Mouse (Mus musculus) retina, postnatal 1 day (tissue): ENCODE measurements around the gene Sstr3.

ENCODE experiments used
- DNase-seq: peaks from one replicate; pipeline ENCODE4 v3.0.0-alpha.2; 2012

The Sstr3 gene

DNA sequence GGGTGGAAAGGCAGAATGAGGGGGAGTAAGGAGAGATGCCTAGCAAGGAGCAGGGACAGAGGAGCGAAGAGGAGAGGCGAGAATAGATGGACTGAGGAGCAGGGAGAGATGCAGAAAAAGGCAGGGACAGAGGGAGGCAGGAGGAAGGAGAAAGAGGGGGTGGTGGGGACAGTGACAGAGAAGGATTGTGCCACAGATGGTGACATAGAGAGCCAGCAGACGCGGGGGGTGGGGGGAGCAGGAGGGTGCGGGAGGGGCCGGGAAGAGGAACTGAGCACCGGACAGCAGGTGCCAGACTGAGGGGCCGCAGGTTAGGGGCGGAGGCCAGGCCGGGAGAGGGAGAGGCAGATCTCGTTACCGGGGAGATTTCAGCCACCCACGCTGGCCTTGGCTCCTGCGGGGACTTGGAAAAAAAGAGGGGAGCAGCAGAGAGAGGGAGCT is at the start of gene Sstr3:
Sstr3 (minus strand) TSS at position 125 of the 441 bp plus-strand sequence.
- no peak for DNase-seq

- no peak for DNase-seq
These were observed 49.5 kb upstream of the Sstr3 start for GRCm38 (mm10) chr15:78593896-78594425.

GRCm38 (mm10) chr15:78592452-78592968 is 48.0 kb upstream of the Sstr3 start:
- DNase-seq: no peak

DNA sequence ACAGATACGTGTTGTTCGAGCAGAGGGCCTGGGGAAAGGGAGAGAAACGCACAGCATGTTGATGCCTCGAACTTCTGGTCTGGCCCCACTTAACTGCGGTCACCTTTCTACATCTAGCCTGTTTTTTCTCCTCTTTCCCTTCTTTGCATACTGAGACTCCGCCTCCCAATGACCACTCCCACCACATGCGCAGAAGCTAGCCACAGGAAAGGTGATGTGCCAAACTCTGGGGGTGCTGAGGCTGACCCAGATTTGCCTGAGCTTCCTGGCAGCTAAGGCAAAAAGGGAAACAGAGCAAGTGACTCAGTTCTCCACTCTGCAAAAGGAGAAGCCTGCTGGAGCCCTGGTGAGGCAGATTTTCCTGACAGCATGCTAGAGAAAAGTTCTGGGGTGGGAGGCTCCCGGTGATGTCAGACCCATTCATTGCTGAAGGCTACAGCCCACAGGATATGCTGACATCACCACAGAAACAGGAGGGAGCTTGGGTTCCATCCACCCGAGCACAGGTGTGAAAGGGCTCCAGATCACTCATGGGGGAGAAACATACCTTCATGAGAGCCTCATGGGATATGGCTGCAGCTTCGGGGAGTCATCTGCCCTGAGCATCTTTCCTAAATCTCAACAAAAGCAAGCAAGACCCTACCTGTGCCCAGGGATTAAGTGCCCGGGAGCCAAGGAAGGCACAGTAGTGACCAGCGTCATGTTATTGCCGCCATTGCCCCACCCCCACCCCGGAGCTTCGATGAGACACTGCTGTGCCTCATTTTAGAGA is 47.4 kb upstream of the Sstr3 start:
- no peak for DNase-seq

- DNase-seq: no peak
These were observed 46.3 kb upstream of the Sstr3 start for GRCm38 (mm10) chr15:78590785-78591184.

DNA sequence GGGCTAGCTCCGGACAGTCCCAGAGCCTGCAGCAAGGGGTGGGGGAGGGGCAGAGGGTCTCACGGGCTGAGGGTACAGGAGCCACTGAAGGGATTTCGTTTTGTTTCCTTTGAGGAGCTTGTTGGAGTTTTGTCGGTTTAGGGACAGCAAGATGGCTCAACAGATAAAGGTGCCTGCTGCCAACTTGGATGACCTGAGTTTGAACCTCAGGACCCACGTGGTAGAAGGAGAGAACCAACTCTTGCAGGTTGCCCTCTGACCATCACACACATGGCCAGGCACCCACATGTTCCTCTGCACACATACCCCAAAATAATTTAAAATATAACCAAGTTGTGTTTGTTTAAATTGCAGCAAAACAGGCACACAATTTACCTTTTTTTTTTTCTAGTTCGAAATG is 45.5 kb upstream of the Sstr3 start:
- DNase-seq: no peak

GRCm38 (mm10) chr15:78588900-78589299 is 44.4 kb upstream of the Sstr3 start:
- DNase-seq: no peak

DNA sequence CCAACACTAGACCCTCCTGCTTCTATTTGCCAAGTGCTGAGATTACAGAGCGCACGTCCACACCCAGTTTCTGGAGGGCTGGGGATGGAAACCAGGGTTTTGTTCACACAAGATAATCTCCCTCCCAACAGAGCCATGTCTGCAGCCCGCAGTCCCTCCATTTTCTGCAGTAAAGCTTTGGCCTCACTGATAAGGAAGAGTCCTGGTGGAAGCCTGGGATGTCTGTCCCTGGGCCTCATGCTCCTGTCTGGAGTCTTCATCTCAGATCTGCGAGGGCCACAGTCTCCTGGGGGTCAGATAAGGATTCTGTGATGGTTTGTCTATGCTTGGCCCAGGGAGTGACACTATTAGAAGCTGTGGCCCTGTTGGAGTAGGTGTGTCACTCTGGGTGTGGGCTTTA is 43.6 kb upstream of the Sstr3 start:
- DNase-seq: no peak

- DNase-seq: peak; percentile 85
These were observed 42.8 kb upstream of the Sstr3 start for GRCm38 (mm10) chr15:78587050-78587994.

- DNase-seq: no peak
These were observed 40.9 kb upstream of the Sstr3 start for GRCm38 (mm10) chr15:78585404-78585803.

DNA sequence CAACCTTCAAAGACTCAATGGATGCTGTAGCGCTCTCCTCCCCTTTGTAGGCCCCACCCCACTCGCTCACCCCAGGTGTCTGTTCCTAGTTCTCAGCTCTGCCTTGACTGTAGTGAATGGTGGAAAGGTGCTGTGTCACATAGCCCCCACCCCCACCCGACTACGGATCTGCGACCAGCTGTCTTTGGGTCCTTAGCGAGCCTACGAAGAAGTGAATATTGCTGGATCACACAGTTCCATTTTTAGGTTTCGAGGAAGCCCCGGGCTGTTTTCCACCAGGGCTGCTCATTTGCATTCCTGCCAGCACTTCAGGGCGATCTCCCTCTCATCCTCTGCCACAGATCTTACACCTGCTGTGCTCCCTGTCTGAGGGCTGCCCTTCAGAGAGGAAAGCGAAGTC is 38.9 kb upstream of the Sstr3 start:
- DNase-seq: no peak

DNA sequence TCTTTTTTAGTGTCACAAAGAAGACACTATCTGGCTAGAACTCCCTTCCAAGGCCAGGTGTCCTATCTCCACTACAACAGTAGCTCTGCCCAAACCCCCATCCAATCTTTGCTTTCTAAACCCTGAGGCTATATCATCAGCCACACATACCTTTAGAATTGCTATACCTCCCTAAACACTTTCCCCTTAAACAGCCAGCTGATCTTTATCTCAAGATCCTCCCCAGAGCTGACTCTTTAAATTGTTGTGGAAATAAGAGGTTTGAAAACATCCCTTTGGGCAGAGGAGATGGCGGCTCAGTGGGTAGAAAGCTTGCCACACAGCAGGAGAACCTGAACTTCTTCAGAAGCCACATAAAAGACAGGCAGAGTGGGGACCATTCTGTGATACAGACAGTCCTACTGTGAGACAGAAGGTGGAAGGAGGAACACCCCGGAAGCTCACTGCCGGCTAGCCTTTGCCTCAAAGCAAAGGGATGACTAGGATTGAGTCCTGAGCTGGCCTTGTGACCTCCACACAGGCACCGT is 31.9 kb upstream of the Sstr3 start:
- DNase-seq: no peak

GRCm38 (mm10) chr15:78572658-78573397 is 28.3 kb upstream of the Sstr3 start, which contains the start of gene Rac2:
Rac2 (minus strand) TSS chr15:78572783.
- no peak for DNase-seq

DNA sequence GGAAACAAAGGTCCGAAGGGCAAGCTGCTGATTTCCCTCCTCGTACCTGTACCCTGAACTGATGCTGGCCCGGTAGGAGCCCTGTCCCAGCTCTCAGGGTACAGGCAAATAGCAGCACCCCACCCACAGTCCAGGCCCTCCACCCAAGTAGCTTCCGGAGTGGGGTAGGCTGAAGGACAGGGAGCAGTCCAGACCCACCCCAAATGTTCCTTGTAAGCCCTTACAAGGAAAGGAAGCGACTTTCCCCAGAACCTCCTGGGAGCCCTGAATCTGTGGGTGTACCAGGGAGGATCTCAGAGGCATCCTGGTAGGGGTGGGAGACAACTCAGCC is 27.8 kb upstream of the Sstr3 start:
- DNase-seq: no peak

DNA sequence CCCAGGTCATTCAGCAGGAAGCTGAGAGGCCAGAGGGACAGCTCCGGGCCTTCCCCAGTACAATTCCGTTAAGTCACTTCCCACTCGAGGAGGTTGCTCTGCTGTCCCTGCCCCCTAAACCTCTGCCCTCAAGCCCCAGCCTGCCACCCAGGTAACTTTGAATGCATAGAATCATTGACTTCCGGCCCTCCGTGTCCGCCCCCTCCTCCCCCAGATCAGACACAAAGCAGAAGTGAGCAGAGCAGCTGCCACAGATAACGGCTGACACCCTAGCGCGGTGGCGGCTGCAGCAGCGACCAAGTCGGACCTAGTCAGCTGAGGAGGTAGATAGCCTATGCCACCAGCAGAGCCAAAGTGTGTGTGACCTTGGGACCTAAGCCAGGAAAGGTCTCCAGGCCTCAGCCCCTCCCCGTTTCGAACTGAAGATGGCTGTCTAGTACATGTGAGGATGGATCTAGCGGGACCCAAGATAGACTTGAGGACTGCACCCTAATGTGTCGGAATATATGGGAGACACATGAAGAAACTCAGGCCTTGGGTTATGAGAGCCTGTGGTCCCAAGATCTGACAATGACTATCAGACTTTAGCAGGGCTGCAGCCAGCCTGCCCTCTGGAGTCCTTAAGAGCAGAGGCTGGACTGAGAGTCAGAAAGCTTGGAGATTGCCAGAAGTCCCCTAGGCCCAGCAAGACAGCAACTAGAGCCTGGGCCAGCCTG is 27.2 kb upstream of the Sstr3 start:
- no peak for DNase-seq

DNA sequence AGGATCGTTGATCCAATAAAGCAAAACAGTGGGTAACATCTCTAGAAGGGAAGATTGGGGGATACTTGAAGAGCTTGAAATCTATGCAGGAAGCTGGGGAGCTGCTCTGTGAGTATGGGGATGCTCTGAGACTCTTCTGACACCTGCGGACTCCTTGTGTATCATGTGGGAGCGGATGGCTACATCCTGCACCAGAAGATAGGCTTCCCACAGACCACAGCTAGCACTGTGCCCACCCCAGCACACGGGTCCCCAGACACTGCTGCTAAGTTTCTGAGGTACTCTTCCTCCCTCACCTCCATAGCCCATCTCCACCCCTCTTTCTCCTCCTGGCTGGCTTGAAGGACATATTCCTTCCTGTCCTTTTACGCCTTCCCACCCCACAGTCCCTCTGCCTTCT is 25.7 kb upstream of the Sstr3 start:
- no peak for DNase-seq

GRCm38 (mm10) chr15:78567608-78568120 is 23.2 kb upstream of the Sstr3 start:
- no peak for DNase-seq

- no peak for DNase-seq
These were observed 20.4 kb upstream of the Sstr3 start for GRCm38 (mm10) chr15:78564764-78565435.

GRCm38 (mm10) chr15:78563937-78564336 is 19.5 kb upstream of the Sstr3 start:
- no peak for DNase-seq

- no peak for DNase-seq
These were observed 18.9 kb upstream of the Sstr3 start for GRCm38 (mm10) chr15:78563344-78563743.
